Mouse (Mus musculus) T-helper 17 cell (primary cell): ENCODE measurements at regions not wholly inside any gene's neighbourhood (a gene's known extent, or its start where the extent isn't known, plus 50 kb on each side); places are given as distances from the start of the nearest gene placed in this dataset.

Source experiments
- in situ Hi-C, 2 experiments: fragments of 300-600 bp; cut with MboI, MseI; formaldehyde crosslinking; loops; 1 replicate in 1 of 2; 2 replicates in 1 of 2; pipeline ENCODE4 v1.15.1; 2025; ENCODE audit warnings: high pct_unique_total_duplicates in 2 of 2

GRCm38 (mm10) chr6:16765354-16765753 is 132.9 kb downstream of the Tfec start:
- in situ Hi-C loops, result loop anchor here in 1 of 2 experiments (10.0 kb wide), 1 partner anchor 1769 kb away; no protein-coding TSS in a partner anchor

- in situ Hi-C loops, result loop anchor here in 1 of 2 experiments (10.0 kb wide), 1 partner anchor 1770 kb away; no protein-coding TSS in a partner anchor
Measured at GRCm38 (mm10) chr6:16764707-16765106, 133.5 kb downstream of the Tfec start.

GRCm38 (mm10) chr6:16755044-16755443 is 143.2 kb downstream of the Tfec start:
- in situ Hi-C loops, result loop anchor here in 1 of 2 experiments (10.0 kb wide), 1 partner anchor 1860 kb away; no protein-coding TSS in a partner anchor

- in situ Hi-C loops, result no loop called here
Measured at GRCm38 (mm10) chr6:16733184-16733583, 165.1 kb downstream of the Tfec start.

GRCm38 (mm10) chr6:16732095-16732494 is 166.1 kb downstream of the Tfec start:
- in situ Hi-C loops, result no loop called here

GRCm38 (mm10) chr6:16727256-16727890 is 170.9 kb downstream of the Tfec start:
- in situ Hi-C loops, result no loop called here

GRCm38 (mm10) chr6:16725256-16725655 is 173.0 kb downstream of the Tfec start:
- in situ Hi-C loops, result no loop called here

GRCm38 (mm10) chr6:16704496-16704895 is 193.7 kb downstream of the Tfec start:
- in situ Hi-C loops, result no loop called here

- in situ Hi-C loops, result no loop called here
Measured at GRCm38 (mm10) chr6:16703412-16703746, 194.9 kb downstream of the Tfec start.

GRCm38 (mm10) chr6:16702706-16703411 is 195.4 kb downstream of the Tfec start:
- in situ Hi-C loops, result no loop called here

- in situ Hi-C loops, result no loop called here
Measured at GRCm38 (mm10) chr6:16697285-16697684, 201.0 kb downstream of the Tfec start.

- in situ Hi-C loops, result no loop called here
Measured at GRCm38 (mm10) chr6:16668004-16668403, 230.2 kb downstream of the Tfec start.

- in situ Hi-C loops, result no loop called here
Measured at GRCm38 (mm10) chr6:16667241-16667640, 231.0 kb downstream of the Tfec start.

- in situ Hi-C loops, result no loop called here
Measured at GRCm38 (mm10) chr6:16646269-16646668, 252.0 kb downstream of the Tfec start.

- in situ Hi-C loops, result no loop called here
Measured at GRCm38 (mm10) chr6:16643519-16643918, 254.7 kb downstream of the Tfec start.

GRCm38 (mm10) chr6:16636736-16637304 is 261.4 kb downstream of the Tfec start:
- in situ Hi-C loops, result no loop called here

- in situ Hi-C loops, result no loop called here
Measured at GRCm38 (mm10) chr6:16636108-16636507, 262.1 kb downstream of the Tfec start.

- in situ Hi-C loops, result no loop called here
Measured at GRCm38 (mm10) chr6:16607393-16608023, 290.7 kb downstream of the Tfec start.

- in situ Hi-C loops, result no loop called here
Measured at GRCm38 (mm10) chr6:16606687-16607392, 291.4 kb downstream of the Tfec start.

- in situ Hi-C loops, result no loop called here
Measured at GRCm38 (mm10) chr6:16592411-16592810, 305.8 kb downstream of the Tfec start.

GRCm38 (mm10) chr6:16582302-16582701 is 315.9 kb downstream of the Tfec start:
- in situ Hi-C loops, result no loop called here

GRCm38 (mm10) chr6:16581801-16582200 is 316.4 kb downstream of the Tfec start:
- in situ Hi-C loops, result no loop called here
